Mouse (Mus musculus) CH12.LX (cell line): Measurements from ENCODE around the gene Brsk2.

Source experiments
- CTCF ChIP-seq, 2 experiments: IDR thresholded peaks in 1 of 2; conservative IDR thresholded peaks in 1 of 2; 2 replicates each; pipeline ENCODE4 v1.5.1; 2011 to 2012; ENCODE audit warnings: low read depth in 2 of 2, low read length in 2 of 2, improper control_type of control experiment in 1 of 2, inconsistent platforms in 1 of 2, mild to moderate bottlenecking in 1 of 2, moderate library complexity in 1 of 2
- E2F4 ChIP-seq: IDR thresholded peaks from 2 replicates; pipeline ENCODE4 v1.6.1; 2011; ENCODE audit warnings: low read depth, low read length, improper control_type of control experiment; ENCODE audit not compliant: insufficient replicate concordance
- HCFC1 ChIP-seq: IDR thresholded peaks from 2 replicates; pipeline ENCODE4 v1.6.1; 2012; ENCODE audit warnings: low read depth, mild to moderate bottlenecking, inconsistent platforms, low read length, improper control_type of control experiment
- JUN ChIP-seq: IDR thresholded peaks from 2 replicates; pipeline ENCODE4 v1.6.1; 2011; ENCODE audit warnings: low read depth, mild to moderate bottlenecking, low read length, improper control_type of control experiment, moderate library complexity; ENCODE audit not compliant: insufficient read depth
- MAX ChIP-seq: IDR thresholded peaks from 2 replicates; pipeline ENCODE4 v1.6.1; 2011; ENCODE audit warnings: low read length, improper control_type of control experiment
- POLR2A ChIP-seq: IDR thresholded peaks from 2 replicates; pipeline ENCODE4 v1.6.1; 2011; ENCODE audit warnings: low read depth, mild to moderate bottlenecking, improper control_type of control experiment, low read length
- POLR2AphosphoS2 ChIP-seq: IDR thresholded peaks from 2 replicates; pipeline ENCODE4 v1.6.1; 2011; ENCODE audit warnings: low read depth, low read length, improper control_type of control experiment
- RAD21 ChIP-seq: IDR thresholded peaks from 2 replicates; pipeline ENCODE4 v1.6.1; 2011; ENCODE audit warnings: low read depth, mild to moderate bottlenecking, low read length, improper control_type of control experiment, moderate library complexity
- SMC3 ChIP-seq: IDR thresholded peaks from 2 replicates; pipeline ENCODE4 v1.6.1; 2011; ENCODE audit warnings: low read depth, low read length, improper control_type of control experiment
- TCF12 ChIP-seq: IDR thresholded peaks from 2 replicates; pipeline ENCODE4 v1.6.1; 2014; ENCODE audit warnings: low read depth, mild to moderate bottlenecking, inconsistent platforms, low read length, improper control_type of control experiment
- ZNF384 ChIP-seq: IDR thresholded peaks from 2 replicates; pipeline ENCODE4 v1.6.1; 2012; ENCODE audit warnings: low read depth, low read length, improper control_type of control experiment, inconsistent platforms

- TF ChIP-seq ZNF384 (no peak), RAD21 (no peak), POLR2AphosphoS2 (no peak), SMC3 (no peak), HCFC1 (no peak), POLR2A (no peak), MAX (no peak), JUN (no peak), E2F4 (no peak), TCF12 (no peak), CTCF (conservative IDR thresholded peaks at IDR 0.05 in 1 of 2, IDR thresholded peaks at IDR 0.05 in 1 of 2; ENCODE audit: low read depth in 2 of 2, low read length in 2 of 2) (no peak)
Measured at GRCm38 (mm10) chr7:141945927-141946326, 3.6 kb upstream of the Brsk2 start.
